Mouse (Mus musculus) limb, embryonic 11.5 days (tissue): Measurements from ENCODE around the gene Gm6034. TPM values are rescaled to one million over a fixed set of nuclear protein-coding genes. Genes with fewer than 3 reads are reported as not detected.
"Not testable (repeated sequence)": the region's sequence is repeated elsewhere in the genome, so short reads cannot be mapped to it uniquely, and the experiment has no call there.

Source experiments
- ATAC-seq: fragments of 200-750 bp; cut with Nextera tagmentation; 2 replicates; pipeline ENCODE4 v1.8.0; 2017; ENCODE audit warnings: low read depth; ENCODE audit not compliant: insufficient number of reproducible peaks, low FRiP score, low TSS enrichment
- DNase-seq: peaks from one replicate; pipeline ENCODE4 v3.0.0-alpha.2; 2015; ENCODE audit warnings: low spot score
- H3K27ac ChIP-seq: fragments of 300-500 bp; sonication (generic); replicated peaks from 2 replicates; pipeline ENCODE4 v1.5.1; 2014; ENCODE audit warnings: low read depth, mild to moderate bottlenecking, low read length
- H3K27me3 ChIP-seq: fragments of 300-500 bp; sonication (generic); 2 replicates; pipeline ENCODE4 v1.6.1; 2014; ENCODE audit warnings: mild to moderate bottlenecking, low read length, mixed read lengths; ENCODE audit not compliant: control insufficient read depth, insufficient read depth
- H3K36me3 ChIP-seq: fragments of 300-500 bp; sonication (generic); 2 replicates; pipeline ENCODE4 v1.6.1; 2014; ENCODE audit warnings: mild to moderate bottlenecking, low read length, moderate library complexity, mixed read lengths; ENCODE audit not compliant: control insufficient read depth, insufficient read depth
- H3K4me1 ChIP-seq: fragments of 300-500 bp; sonication (generic); 2 replicates; pipeline ENCODE4 v1.6.1; 2014; ENCODE audit warnings: low read length, mixed read lengths; ENCODE audit not compliant: control insufficient read depth, insufficient read depth
- H3K4me2 ChIP-seq: fragments of 300-500 bp; sonication (generic); 2 replicates; pipeline ENCODE4 v1.6.1; 2014; ENCODE audit warnings: low read depth, mild to moderate bottlenecking, moderate library complexity; ENCODE audit not compliant: severe bottlenecking
- H3K4me3 ChIP-seq: fragments of 300-500 bp; sonication (generic); 2 replicates; pipeline ENCODE4 v1.5.1; 2014; ENCODE audit warnings: low read depth, low read length
- H3K9ac ChIP-seq: fragments of 300-500 bp; sonication (generic); 2 replicates; pipeline ENCODE4 v1.6.1; 2014; ENCODE audit warnings: mild to moderate bottlenecking, low read length
- H3K9me3 ChIP-seq: fragments of 300-500 bp; sonication (generic); 2 replicates; pipeline ENCODE4 v1.6.1; 2016; ENCODE audit warnings: low read length; ENCODE audit not compliant: control insufficient read depth
- WGBS: fragments of 180-500 bp; shearing (Covaris S2); extraction: QIAGEN DNeasy Blood & Tissue Kit; methylation state at CpG from one replicate; pipeline ENCODE4 v1.1.7; 2014; 5-methylcytosine and 5-hydroxymethylcytosine counted together
- polyA plus RNA-seq: library from polyadenylated mRNA; unstranded; fragments of >200 nt; fragmentation: Nextera tagmentation; extraction: Ambion mirVana; gene quantifications from 2 replicates; pipeline ENCODE4 v1.2.1, GENCODE M21; 2014

The Gm6034 gene
- polyA plus RNA-seq, 1 experiment from 2014 or later: not detected

DNA sequence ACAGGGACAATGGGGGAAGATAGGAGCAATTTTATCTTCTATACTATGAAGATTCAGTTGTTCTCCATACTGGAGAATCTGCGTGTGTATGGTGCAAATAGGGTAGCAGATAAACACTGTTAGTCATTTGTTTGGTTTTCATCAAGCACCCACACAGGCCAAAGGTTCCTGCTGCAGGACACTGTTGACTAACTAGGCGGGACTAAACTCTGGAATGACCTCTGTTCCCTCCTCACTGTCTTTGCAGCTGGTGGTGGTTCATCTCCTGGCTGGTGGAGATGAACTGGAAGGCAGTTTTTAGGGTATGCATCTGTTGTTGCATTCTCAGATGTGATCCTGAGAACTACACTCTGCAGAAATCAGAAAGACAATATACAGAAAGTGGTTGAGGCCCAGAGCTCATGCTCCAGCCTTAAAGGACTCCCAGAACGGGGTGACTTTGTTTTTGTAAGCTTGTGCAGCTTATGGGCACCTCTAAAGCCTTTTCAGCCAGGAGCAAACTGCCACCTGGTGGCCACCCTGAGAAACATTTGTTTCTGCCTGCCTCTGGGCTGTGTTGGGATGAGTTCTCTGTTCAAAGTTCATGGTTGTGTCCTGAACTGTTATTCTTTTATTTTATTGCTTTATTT lies 7.6 kb upstream of the Gm6034 start:
- ATAC-seq, H3K27ac ChIP-seq, H3K27me3 ChIP-seq, H3K9ac ChIP-seq, H3K4me2 ChIP-seq, H3K4me3 ChIP-seq, H3K36me3 ChIP-seq, H3K9me3 ChIP-seq, DNase-seq, H3K4me1 ChIP-seq: not testable (repeated sequence)
- WGBS: 41% methylated on average over 3 of the region's 3 CpGs

- H3K27me3 ChIP-seq, ATAC-seq, H3K4me3 ChIP-seq, DNase-seq, H3K4me2 ChIP-seq, H3K4me1 ChIP-seq, H3K36me3 ChIP-seq, H3K9ac ChIP-seq, H3K9me3 ChIP-seq, H3K27ac ChIP-seq: not testable (repeated sequence)
- 89% methylated on average over 13 of the region's 13 CpGs for WGBS
Measured at GRCm38 (mm10) chr17:36036126-36036525, 6.6 kb upstream of the Gm6034 start.

DNA sequence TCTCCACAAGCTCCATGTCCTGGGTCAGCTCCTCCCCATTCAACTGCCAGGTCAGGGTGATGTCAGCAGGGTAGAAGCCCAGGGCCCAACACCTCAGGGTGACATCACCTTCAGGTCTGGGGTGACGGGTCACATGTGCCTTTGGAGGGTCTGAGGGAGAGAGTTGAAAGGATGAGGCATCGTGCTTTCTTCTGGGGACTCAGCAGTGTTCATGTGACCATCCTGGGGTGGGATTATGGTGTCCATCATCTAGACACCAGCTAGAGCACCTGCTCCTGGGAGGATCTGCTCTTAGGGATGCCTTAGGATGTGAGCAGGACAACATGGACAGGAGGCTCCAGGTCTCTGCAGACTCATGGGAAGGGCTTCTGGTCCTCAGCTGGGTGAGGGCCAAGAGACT lies 2.2 kb upstream of the Gm6034 start:
- H3K4me1 ChIP-seq, H3K36me3 ChIP-seq, H3K4me2 ChIP-seq, DNase-seq, H3K9ac ChIP-seq, H3K27me3 ChIP-seq, H3K27ac ChIP-seq, ATAC-seq, H3K4me3 ChIP-seq, H3K9me3 ChIP-seq: not testable (repeated sequence)
- WGBS: 86% methylated on average over 2 of the region's 2 CpGs

- H3K27ac ChIP-seq: not testable (repeated sequence)
- 2% methylated on average over 18 of the region's 19 CpGs for WGBS
Measured at GRCm38 (mm10) chr17:36042055-36042454, 706 bp upstream of the Gm6034 start.

GRCm38 (mm10) chr17:36043286-36043685 lies 525 bp downstream of the Gm6034 start:
- WGBS: 86% methylated on average over 3 of the region's 3 CpGs

More at GRCm38 (mm10) chr17:36042055-36042454, 706 bp upstream of the Gm6034 start:
- H3K4me1 ChIP-seq, H3K9ac ChIP-seq, DNase-seq, H3K9me3 ChIP-seq, H3K27me3 ChIP-seq, H3K36me3 ChIP-seq: not testable (repeated sequence)
- peak; percentile 69 for ATAC-seq
- H3K4me2 ChIP-seq: peak overlapping the region; percentile 58
- H3K4me3 ChIP-seq: peak overlapping the region; percentile 25

GRCm38 (mm10) chr17:36057927-36058326 lies 15.2 kb downstream of the Gm6034 start:
- not testable (repeated sequence) for H3K9me3 ChIP-seq, H3K27me3 ChIP-seq, H3K4me2 ChIP-seq, DNase-seq, H3K4me1 ChIP-seq, H3K36me3 ChIP-seq, H3K9ac ChIP-seq, H3K4me3 ChIP-seq, H3K27ac ChIP-seq
- 91% methylated on average over 23 of the region's 25 CpGs for WGBS
- peak; percentile 51; the same call in 1 of the 2 replicates for ATAC-seq

More at GRCm38 (mm10) chr17:36043286-36043685, 525 bp downstream of the Gm6034 start:
- H3K9ac ChIP-seq: no peak overlapping the region
- peak overlapping the region; percentile 58 for H3K4me2 ChIP-seq
- H3K36me3 ChIP-seq: no peaks in the 10 kb centered on the region
- no peak overlapping the region for H3K27ac ChIP-seq
- no peaks in the 10 kb centered on the region for H3K27me3 ChIP-seq
- no peaks in the 10 kb centered on the region for H3K9me3 ChIP-seq
- DNase-seq (no peak), ATAC-seq (no peak)
- H3K4me1 ChIP-seq: peaks cover 2% of the 10 kb centered on the region; the same call in 1 of the 2 replicates
- H3K4me3 ChIP-seq: no peak overlapping the region

DNA sequence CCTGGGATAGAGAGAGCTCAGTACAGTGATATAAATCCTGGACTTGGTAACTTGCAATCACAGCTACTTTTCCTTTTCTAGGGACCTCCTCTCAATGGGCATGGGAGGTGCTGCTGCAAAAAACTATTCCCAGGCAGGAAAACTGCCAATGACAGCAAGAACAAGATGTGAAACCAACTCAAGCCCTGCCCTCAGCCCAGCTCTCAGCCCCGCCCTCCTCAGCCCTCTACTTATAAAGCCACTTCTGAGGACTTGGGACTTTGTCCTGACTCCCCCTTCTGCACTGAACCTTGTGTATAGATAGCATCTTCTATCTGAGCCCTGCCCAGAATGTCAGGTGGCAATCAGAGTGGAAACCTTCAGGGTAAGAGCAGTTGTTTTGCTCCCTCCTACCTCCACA lies 15.6 kb downstream of the Gm6034 start, which contains the start of gene Gm11127:
Gene Gm11127 (minus strand): TSS at position 10 of the 400 bp plus-strand sequence.
- not testable (repeated sequence) for DNase-seq, H3K36me3 ChIP-seq, ATAC-seq, H3K4me2 ChIP-seq, H3K9me3 ChIP-seq, H3K9ac ChIP-seq, H3K27ac ChIP-seq, H3K27me3 ChIP-seq, H3K4me3 ChIP-seq, H3K4me1 ChIP-seq
- 62% methylated on average over 1 of the region's 1 CpGs for WGBS

GRCm38 (mm10) chr17:36060829-36061228 lies 18.1 kb downstream of the Gm6034 start:
- peak; percentile 78 for DNase-seq
- Histone ChIP-seq H3K27ac (no peak overlapping the region), H3K4me1 (no peaks in the 10 kb centered on the region), H3K9ac (no peak overlapping the region), H3K36me3 (no peaks in the 10 kb centered on the region), H3K27me3 (no peaks in the 10 kb centered on the region), H3K4me2 (no peak overlapping the region), H3K9me3 (no peaks in the 10 kb centered on the region), H3K4me3 (no peak overlapping the region)
- no peak for ATAC-seq
- 40% methylated on average over 2 of the region's 2 CpGs for WGBS

DNA sequence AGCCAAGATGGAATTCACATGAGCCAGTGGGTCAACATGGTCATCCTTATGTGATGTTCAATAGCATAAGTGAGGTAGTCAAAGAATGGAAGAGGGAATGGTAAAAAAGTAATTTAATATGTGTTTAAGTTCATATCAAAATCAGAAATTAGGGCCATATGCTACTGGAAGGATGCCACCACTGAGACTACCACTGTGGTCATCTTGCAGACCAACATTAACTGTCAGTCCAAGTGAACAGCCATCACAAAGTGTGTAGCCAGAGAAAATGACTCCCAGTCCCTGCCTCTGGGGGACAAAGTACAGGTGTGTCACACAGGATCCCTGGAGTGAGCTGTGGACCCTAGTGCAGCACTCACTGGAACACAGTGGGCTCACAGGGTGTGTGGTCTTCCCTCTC lies 39.1 kb downstream of the Gm6034 start:
- not testable (repeated sequence) for H3K36me3 ChIP-seq, H3K9me3 ChIP-seq, H3K27ac ChIP-seq, ATAC-seq, H3K4me2 ChIP-seq, H3K4me1 ChIP-seq, DNase-seq, H3K4me3 ChIP-seq, H3K9ac ChIP-seq
- H3K27me3 ChIP-seq: peaks cover 20% of the 10 kb centered on the region
